Mouse (Mus musculus) cerebellum, adult 9-10 months (tissue): ENCODE measurements around the gene Ifna1.
"Not testable (repeated sequence)": the region's sequence is repeated elsewhere in the genome, so short reads cannot be mapped to it uniquely, and the experiment has no call there.

Experiments
- DNase-seq: peaks from one replicate; pipeline ENCODE4 v3.0.0; 2022

Ifna1 gene

DNA sequence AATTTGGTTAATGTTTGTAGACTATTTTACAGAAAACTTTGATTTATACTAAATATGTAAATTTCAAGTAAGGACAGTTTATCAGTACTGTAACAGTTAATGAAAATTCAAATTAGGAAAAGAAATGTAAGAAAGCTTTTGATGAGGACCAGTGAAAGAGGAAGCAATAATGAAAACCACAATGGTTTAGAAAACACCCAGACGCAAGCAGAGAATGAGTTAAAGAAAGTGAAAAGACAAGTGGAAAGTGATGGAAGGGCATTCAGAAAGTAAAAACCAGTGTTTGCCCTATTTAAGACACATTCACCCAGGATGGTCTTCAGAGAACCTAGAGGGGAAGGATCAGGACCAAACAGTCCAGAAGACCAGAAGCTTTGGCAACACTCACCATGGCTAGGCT is at the start of gene Ifna1:
Gene Ifna1, plus strand, starts transcription at position 390 of the 400 bp plus-strand sequence.
- DNase-seq, result no peak

DNA sequence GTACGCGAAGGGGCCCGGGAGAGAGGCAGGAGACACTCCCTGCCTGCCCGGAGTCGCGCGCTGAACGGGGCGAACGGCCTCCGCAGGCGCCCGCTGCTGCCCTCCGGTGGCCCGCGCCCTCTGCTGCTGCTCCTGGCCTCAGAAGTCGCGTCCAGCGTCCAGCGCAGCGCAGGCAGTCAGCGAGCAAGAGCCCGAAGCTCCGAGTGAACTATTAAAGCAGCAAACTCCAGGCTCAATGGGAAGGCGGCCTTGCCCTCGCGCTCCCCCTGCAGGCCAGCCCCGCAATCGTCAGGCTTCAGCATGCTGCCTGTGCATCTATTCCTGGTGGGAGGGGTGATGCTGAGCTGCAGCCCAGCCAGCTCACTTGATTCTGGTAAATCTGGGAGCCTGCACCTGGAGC is 46.9 kb upstream of the Ifna1 start, which contains the start of gene Gm13287:
Gene Gm13287, plus strand, starts transcription at position 301 of the 400 bp plus-strand sequence.
- DNase-seq, result not testable (repeated sequence)

DNA sequence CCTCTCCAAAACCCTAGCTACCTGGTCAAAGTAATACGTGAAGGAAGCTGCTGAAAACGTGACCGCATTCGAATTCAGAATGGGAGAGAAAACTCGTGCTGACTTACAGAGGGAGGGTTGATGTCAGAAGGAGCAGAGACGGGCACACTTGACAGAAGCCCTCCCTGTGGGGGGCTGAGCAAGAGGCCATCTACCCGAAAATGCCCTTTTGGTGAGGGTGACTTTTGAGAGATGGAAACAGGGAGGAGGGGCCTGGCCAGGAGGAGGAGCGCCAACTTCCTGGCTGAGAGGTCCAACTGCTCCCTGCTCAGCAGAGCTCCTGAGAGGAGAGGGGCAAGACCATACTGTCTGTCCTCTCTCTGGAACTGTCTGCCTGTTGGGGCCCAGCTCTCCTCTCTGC is 44.7 kb upstream of the Ifna1 start, which contains the start of gene Gm13288:
Gene Gm13288, plus strand, starts transcription at position 301 of the 400 bp plus-strand sequence.
- DNase-seq, result not testable (repeated sequence)

DNA sequence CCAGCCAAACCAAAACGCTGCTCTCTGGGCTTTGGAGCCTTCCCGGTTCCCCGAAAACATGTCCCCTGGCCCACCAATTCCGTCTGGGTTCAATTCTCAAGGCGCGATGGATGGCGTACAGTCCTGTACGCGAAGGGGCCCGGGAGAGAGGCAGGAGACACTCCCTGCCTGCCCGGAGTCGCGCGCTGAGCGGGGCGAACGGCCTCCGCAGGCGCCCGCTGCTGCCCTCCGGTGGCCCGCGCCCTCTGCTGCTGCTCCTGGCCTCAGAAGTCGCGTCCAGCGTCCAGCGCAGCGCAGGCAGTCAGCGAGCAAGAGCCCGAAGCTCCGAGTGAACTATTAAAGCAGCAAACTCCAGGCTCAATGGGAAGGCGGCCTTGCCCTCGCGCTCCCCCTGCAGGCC is 44.1 kb upstream of the Ifna1 start:
- not testable (repeated sequence) for DNase-seq

DNA sequence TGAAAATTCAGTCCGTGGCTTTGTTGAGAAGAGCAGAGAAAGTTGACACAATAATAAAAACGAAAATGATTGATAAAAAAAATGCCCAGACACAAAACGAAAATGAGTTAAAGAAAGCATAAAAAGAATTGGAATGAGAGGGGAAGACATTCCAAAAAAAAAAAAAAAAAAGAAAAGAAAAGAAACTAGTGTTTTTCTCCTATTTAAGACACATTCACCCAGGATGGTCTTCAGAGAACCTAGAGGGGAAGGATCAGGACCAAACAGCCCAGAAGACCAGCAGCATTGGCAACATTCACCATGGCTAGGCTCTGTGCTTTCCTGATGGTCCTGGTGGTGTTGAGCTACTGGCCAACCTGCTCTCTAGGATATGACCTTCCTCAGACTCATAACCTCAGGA is 34.0 kb upstream of the Ifna1 start, which contains the start of gene Ifna7:
Gene Ifna7, plus strand, starts transcription at position 301 of the 400 bp plus-strand sequence.
- no peak for DNase-seq

DNA sequence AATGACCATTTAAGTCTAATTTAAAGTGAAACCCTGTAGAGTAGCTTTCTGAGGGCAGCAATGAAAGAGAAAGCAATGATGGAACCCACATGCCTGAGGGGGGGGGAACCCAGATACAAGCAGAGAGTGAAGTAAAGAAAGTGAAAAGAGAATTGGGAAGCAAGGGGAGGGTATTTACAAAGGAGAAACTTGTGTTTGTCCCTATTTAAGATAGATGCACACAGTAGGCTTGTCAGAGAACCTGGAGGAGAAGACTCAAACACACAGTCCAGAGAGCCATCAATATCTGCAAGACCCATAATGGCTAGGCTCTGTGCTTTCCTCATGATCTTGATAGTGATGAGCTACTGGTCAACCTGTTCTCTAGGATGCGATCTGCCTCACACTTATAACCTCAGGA is 30.2 kb upstream of the Ifna1 start, which contains the start of gene Ifna11:
Gene Ifna11, plus strand, starts transcription at position 301 of the 400 bp plus-strand sequence.
- DNase-seq, result no peak

DNA sequence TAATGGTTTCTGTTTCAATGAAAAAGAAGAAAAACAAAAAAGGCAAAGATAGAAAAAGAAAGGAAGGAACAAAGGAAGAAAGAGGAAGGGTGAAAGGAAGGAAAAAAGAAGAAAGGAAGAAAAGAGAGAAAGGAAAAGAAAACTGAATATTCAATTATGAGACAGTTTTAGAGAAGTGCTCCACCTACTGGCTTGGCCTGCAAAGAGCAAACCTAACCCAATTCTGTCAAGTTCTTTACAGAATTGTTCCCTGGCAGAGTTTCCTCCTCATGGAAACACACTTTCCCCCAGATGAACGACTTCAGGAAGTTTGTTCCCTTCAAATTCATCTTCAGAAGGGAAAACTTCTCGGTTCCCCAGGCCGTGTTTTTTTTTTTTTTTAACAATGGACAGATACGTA is 26.9 kb upstream of the Ifna1 start:
- DNase-seq, result no peak

DNA sequence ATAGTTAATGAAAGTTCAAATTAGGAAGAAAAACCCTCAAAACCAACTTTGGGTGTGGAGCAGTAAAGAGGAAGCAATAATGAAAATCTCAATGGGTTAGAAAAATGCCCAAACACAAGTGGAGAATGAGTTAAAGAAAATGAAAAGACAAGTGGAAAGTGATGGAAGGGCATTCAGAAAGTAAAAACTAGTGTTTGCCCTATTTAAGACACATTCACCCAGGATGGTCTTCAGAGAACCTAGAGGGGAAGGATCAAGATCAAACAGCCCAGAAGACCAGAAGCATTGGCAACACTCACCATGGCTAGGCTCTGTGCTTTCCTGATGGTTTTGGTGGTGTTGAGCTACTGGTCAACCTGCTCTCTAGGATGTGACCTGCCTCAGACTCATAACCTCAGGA is 22.8 kb upstream of the Ifna1 start, which contains the start of gene Ifna6:
Gene Ifna6, plus strand, starts transcription at position 301 of the 400 bp plus-strand sequence.
- DNase-seq, result not testable (repeated sequence)

DNA sequence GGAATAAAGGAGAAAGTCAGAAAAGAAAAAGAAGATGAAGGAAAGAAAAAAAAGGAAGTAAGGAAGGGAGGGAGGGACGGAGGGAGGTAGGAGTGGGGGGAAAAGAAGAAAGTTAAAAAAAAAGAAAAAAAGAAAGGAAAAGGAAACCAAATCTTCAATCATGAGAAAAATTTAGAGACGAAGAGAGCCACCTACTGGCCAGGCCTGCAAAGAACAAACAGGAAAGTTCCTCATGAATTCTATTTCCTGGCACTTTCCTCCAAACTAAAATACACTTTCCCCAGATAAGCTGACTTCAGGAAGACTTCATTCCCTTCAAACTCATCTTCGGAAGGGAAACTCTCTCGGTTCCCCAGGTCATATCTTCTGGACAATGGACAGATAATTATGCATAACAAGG is 19.4 kb upstream of the Ifna1 start:
- DNase-seq, result no peak

DNA sequence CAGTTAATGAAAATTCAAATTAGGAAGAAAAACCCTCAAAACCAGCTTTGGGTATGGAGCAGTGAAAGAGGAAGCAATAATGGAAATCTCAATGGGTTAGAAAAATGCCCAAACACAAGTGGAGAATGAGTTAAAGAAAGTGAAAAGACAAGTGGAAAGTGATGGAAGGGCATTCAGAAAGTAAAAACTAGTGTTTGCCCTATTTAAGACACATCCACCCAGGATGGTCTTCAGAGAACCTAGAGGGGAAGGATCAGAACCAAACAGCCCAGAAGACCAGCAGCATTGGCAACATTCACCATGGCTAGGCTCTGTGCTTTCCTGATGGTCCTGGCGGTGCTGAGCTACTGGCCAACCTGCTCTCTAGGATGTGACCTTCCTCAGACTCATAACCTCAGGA is 14.7 kb upstream of the Ifna1 start, which contains the start of gene Ifna5:
Gene Ifna5, plus strand, starts transcription at position 301 of the 400 bp plus-strand sequence.
- DNase-seq, result not testable (repeated sequence)

DNA sequence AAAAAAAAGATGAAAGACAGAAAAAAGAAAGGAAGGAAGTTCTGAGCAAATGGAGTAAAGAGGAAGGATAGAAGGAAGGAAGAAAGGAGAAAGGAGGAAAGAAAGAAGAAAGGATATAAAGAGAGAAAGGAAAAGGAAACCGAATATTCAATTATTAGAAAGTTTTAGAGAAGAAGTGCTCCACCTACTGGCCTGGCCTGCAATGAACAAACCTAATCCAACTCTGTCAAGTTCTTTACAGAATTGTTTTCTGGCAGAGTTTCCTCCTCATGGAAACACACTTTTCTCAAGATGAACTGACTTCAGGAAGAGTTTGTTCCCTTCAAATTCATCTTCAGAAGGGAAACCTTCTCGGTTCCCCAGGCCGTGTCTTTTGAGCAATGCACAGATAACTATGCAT is 11.1 kb upstream of the Ifna1 start:
- no peak for DNase-seq

DNA sequence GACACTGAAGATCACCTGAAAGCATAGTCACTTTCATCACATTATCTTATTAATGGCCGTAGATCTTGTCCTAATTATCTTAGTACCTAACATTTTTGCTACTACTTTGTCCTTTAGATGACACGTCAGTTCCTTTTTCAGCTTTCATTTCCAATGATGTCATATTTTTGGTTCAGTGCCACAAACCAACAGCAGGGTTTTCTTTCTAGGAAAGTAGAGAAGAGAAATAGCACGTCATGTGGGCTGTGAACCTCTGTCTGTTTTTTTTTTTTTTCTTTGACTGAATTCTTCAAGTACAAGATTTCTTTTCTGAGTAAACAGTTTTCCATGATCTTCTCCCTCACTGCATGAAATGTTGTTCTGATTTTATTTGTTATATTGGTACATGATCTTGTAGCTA is 9.8 kb upstream of the Ifna1 start:
- no peak for DNase-seq

DNA sequence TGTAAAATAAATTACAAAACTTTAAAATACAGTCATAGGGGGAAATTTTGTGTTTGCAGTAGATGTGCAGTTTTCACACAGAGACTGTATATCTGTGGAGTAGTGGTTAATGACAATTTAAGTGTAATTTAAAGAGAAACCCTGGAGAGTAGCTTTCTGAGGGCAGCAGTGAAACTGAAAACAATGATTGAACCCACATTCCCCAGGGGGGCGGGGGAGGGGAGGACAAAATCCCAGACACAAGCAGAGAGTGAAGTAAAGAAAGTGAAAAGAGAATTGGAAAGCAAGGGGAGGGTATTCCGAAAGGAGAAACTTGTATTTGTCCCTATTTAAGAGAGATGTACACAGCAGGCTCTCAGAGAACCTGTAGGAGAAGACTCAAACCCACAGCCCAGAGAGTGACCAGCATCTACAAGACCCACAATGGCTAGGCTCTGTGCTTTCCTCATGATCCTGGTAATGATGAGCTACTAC is 8.4 kb upstream of the Ifna1 start, which contains the start of gene Ifna4:
Gene Ifna4, plus strand, starts transcription at position 424 of the 474 bp plus-strand sequence.
- no peak for DNase-seq

DNA sequence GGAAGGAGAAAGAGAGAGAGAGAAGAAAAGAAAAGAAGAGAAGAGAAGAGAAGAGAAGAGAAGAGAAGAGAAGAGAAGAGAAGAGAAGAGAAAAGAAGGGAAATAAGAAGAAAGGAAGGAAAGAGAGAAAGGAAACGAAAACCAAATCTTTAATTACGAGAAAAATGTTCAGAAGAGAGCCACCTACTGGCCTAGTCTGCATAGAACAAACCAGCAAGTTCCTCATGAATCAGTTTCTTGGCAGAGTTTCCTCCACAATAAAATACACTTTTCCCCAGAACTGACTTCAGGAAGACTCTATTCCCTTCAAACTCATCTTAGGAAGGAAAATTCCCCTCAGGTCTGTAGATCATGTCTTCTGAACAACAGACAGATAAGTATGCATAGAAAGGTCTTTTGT is 4.6 kb upstream of the Ifna1 start:
- DNase-seq, result no peak

DNA sequence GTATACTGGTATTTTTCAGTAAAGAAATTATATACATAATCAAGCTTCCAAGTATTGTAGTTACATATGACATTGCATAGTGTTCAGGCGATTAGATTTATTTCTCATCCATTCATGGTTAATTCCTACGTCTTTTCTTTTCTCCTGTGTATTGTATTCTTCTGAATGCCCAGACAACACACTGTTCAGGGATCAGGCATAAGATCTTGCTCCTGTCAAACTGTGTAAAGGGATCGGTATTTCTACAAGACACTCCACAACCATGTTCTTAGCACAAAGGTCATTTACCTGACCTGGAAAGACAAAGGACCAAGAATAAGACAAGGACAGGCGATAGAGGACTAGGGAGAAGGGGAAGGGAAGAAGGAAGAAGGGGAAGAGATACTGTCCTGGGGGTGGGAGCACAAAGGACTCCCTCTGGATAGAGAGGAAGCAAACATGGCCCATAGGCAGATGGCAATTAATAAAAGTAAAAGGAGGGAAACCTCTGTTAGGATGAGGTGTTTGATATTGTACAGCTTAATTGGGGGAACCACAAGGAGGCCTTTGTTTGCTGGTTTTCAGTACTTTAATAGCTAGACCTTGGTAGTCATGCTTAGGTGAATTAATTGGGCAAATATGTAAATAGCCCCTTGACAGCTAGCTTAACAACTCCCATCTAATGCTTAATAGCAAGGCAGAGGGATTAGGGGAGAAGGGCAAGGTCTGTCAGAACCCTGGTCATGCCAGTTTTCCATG is 1.3 kb downstream of the Ifna1 start:
- DNase-seq, result no peak

DNA sequence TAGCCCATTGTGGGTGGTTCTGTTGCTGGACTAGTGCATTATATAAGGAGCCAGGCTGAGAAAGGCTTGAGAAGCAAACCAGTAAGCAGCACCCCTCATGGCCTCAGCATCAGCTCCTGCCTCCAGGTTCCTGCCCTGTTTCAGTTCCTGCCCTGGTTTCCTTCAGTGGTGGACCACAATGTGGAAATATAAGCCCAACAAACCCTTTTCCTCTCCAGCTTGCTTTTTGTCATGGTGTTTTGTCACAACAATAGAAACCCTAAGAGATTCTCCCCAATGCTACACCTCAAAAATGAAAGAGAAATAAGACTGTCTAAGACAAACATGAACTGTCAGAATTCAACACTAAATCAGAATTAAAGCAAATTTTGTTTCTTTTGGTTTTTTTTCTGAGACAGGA is 9.3 kb downstream of the Ifna1 start:
- DNase-seq, result no peak

DNA sequence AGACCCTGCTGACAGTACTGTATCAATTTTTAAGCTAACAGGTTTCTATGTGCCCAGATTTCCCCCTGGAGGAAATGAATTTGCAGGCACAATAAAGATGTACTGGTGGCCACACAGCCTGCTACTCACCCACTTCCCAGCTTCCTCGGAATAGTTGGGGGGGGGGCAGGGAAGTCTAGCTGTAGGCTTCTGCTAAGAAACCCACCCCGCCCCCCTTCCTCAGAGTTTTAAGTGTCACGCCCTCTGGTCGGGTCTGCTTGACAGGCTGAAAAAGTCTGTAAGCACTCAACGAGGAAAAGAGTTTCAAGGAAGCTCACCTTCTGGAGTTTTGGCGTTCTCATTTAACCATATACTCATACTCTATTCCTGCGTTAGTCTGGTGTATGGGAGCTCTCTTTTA is 13.4 kb downstream of the Ifna1 start:
- DNase-seq, result no peak

DNA sequence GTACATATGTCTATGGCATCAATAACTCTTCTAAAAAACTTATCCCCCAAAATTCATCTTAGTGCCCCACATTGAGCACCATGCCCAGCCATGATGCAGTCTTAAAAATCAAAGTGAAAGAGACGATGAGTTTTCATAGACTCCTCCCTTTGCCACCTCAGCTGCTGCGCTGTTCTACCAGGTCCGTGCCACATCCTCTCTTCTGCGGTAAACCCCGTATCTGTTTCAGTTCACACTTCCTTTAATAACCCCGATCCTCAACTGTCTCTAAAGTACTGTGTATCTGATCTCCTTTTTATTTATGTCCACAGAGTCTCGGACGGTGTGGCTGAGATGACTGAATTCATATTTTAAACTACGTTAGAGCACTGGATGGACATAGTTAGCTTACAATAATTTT is 14.7 kb downstream of the Ifna1 start:
- no peak for DNase-seq

DNA sequence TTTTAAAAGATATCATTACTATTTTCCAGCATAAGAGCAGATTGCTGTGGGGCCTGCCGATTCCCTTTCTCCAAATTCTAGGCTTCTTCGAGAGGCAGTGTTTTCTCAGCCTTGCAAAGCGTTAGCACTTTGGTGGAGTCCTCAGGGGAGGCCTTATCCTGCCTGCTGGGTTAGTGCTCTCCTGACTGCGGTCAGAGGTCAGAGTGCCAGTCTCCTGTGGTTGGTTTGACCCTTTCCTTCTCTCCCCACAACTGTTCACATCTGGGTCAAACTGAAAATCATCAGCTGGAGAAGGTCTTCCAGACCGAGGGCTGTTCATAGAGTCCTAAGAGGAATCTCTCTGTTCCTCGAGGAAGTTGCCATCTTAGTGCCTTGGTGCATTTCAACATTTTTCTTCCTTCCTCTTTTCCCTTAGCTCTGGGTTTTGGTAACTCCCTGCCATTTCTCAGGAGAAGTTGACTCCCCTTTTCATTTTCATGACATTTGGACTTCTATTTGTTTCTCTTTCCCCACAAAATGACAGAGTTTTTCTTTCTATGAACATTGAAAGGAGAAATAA is 15.2 kb downstream of the Ifna1 start:
- DNase-seq, result no peak

DNA sequence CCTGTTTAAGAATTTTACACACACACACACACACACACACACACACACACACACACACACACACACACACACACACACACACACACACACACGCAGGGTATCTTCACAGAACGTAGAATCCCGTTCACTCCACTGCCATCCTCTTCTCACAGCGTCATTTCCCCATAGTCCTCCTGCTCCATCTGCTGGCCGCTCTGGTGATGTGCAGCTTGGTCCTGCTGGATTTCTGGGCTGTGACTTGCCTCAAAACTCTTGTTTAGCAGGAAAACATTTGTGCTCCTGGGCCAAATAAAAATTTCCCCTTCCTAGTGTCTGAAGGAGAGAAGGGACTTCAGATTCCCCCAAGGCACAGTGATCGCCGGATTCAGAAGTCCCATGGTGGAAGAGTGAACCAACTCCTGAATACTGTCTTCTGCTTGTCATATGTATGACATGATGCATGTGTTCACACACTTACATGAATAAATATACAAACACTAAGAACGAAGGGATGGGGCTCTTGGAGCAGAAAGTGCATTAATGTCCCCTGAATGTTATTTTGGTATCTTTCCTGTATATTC is 17.6 kb downstream of the Ifna1 start:
- peak; percentile 61 for DNase-seq

DNA sequence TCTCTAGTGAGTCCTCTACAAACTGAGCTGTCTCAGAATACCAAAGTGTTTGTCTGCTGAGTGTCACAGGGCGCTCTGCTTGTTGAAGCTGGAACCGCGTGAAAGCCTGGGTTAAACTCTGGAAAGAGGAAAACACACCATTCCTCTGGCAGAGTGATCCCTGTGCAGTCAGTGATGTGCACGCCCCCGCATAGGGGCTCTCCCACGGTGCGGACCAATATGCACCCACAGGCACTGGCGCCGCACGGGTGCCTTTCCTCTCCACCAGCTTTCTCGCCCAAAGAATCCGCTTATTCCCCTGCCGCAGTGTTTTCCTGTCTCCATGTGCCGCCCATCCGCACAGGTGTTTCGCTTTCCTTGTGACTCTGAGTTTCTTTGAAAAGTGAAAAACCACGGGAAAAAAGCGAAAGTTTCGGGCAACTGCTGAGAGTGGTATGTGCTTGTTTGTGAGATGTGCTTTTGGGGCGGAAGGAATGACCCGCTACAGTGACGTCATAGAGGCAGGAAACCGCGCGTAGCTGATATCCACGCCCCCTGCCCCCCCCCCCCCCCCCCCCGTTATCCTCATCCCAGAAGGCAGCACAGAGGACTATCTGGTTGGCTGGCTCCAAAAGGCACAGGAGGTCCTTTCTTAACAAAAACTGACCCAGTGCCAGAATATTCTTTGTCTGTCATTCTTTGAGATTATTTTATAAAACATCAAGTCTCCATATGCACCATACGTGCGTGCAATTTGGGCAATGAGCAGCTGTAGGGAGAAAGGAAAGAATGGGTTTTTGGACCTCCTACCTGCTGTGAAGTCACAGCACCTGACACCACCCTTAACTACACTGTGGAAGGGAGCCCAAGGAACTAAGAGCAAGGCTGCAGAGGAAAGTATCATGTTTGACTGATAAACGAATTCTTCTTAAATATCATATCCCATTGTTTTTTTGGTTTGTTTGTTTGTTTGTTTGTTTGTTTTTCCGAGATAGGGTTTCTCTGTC is 18.3 kb downstream of the Ifna1 start:
- no peak for DNase-seq

DNA sequence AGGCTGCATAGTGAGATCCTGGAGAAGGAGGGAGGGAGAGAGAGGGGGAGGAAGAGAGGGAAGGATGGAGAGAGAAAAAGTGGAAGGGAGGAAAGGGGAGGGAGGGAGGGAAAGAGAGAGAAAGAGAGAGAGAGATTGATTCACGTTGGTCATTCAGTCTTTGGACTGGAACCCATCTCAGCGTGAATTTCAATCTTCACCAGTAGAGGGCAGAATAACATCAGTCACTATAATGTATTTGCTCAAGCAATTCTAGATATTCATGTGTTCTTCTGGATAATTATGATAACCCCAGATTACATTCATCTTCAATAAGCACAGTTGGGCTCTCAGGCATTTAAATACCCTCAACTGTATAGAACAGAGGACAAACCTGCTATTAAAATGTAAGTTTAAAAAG is 22.8 kb downstream of the Ifna1 start:
- peak; percentile 42 for DNase-seq
